In the genomic region with DNA sequence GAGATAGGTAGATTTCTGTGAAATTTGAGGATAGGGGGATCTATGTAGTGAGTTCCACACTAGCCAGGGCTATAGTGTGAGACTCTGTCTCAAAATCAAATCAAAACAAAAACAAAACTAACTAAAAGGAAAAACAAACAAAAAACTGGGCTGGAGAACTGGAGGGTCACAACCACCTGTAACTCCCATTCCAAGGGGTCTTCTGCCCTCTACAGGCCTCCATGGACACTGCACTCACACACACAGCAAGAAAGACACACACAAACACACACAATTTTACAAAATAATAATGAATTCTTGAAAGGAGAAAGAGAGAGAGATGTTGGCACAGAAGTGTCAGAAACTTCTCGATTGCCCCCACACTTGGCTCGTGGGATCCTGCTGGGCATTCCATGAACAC, we compare ENCODE assay signal across 9 mouse cellular contexts. TPM values are rescaled to one million over a fixed set of nuclear protein-coding genes. Genes with fewer than 3 reads are reported as not detected.
A peak's percentile ranks its signal among the peaks of the same experiment; 100 is the strongest.
DNase-seq lines count a peak whose midpoint lies in the region; ATAC-seq lines count a peak whose summit lies in the region.
"Had no signal": no experiment of that assay in that cellular context is flagged by ENCODE, and none has a peak within 500 bp of the region (broad histone marks: within the 10 kb centered on the region; RNA-seq: fewer than 3 reads in every experiment).

No protein-coding gene starts in this region.

- H3K4me2 ChIP-seq in hindbrain, embryonic 16.5 days (ENCODE audit: low read length) = no peak overlapping the region
- H3K4me2 ChIP-seq: neural tube, embryonic 13.5 days had no signal

- no peak overlapping the region for H3K27ac ChIP-seq in hindbrain, embryonic 16.5 days (ENCODE audit: low read depth, low read length)
- H3K27ac ChIP-seq: neural tube, embryonic 13.5 days had no signal

- no peaks in the 10 kb centered on the region for H3K9me3 ChIP-seq in hindbrain, embryonic 16.5 days (ENCODE audit: control insufficient read depth, low read length)
- H3K9me3 ChIP-seq: neural tube, embryonic 13.5 days had no signal

- H3K9ac ChIP-seq in hindbrain, embryonic 16.5 days (ENCODE audit: low read depth, low read length) = no peak overlapping the region
- H3K9ac ChIP-seq: neural tube, embryonic 13.5 days had no signal

- H3K36me3 ChIP-seq in hindbrain, embryonic 16.5 days (ENCODE audit: control insufficient read depth, insufficient read depth, low read length) = no peaks in the 10 kb centered on the region
- H3K36me3 ChIP-seq: neural tube, embryonic 13.5 days had no signal

- intact Hi-C loops in gastrocnemius, postnatal 14 days (cut with DNase I; ENCODE audit: low total_unique reads) = loop anchor here (5.0 kb wide), 1 partner anchor 155 kb away; no protein-coding TSS in a partner anchor

- peak; percentile 40 for DNase-seq in embryo, embryonic 10.5 days (ENCODE audit: low spot score)
- no peak for DNase-seq in embryo, embryonic 9.5 days (ENCODE audit: extremely low spot score)
- peak; percentile 32 for DNase-seq in right cerebral cortex, postnatal 4 days
- DNase-seq in right cerebral cortex, adult 2 months (ENCODE audit: low spot score in 2 of 2) = no peak
- peak; percentile 58 for DNase-seq in thymus, postnatal 25 days
- no peak for DNase-seq in gastrocnemius, postnatal 14 days

- H3K4me3 ChIP-seq in hindbrain, embryonic 16.5 days (ENCODE audit: low read length) = no peak overlapping the region
- H3K4me3 ChIP-seq: neural tube, embryonic 13.5 days had no signal

- no peaks in the 10 kb centered on the region for H3K4me1 ChIP-seq in hindbrain, embryonic 16.5 days (ENCODE audit: control insufficient read depth, insufficient read depth, low read depth, low read length)
- H3K4me1 ChIP-seq: neural tube, embryonic 13.5 days had no signal

- WGBS in hindbrain, embryonic 16.5 days = 75% methylated on average over 2 of the region's 2 CpGs

- no peaks in the 10 kb centered on the region for H3K27me3 ChIP-seq in hindbrain, embryonic 16.5 days (replicated peaks; ENCODE audit: control insufficient read depth, insufficient read depth, low read length)
- H3K27me3 ChIP-seq: neural tube, embryonic 13.5 days had no signal

- 0 out of 2 replicates have a peak, but pooled peaks have one; percentile 39 for ATAC-seq in erythroid progenitor cell, adult 5-6 weeks (replicated peaks; ENCODE audit: low FRiP score, poor library complexity, severe bottlenecking)
- ATAC-seq in hindbrain, embryonic 16.5 days = no peak

RNA-seq across cellular contexts. Expression of gene Sema4f, which starts 47.0 kb away (rescaled TPM):
- total RNA-seq in erythroid progenitor cell, adult 5-6 weeks (2015; ENCODE audit: low replicate concordance) = not detected in 2 replicates
- 0.39 TPM in 1 of 2 replicates, not detected in the other for total RNA-seq in erythroid progenitor cell, adult 5-6 weeks (2017; ENCODE audit: low replicate concordance)
- under 1 TPM; 0.16 to 0.71 TPM for total RNA-seq in gastrocnemius, postnatal 14 days (2021)
- polyA plus RNA-seq in hindbrain, embryonic 16.5 days (2015; fragmentation: Nextera tagmentation; extraction: Ambion mirVana) = 21.9 and 24.8 TPM in 2 replicates

RNA-seq across cellular contexts. Expression of gene M1ap, which starts 54.2 kb away (rescaled TPM):
- total RNA-seq in erythroid progenitor cell, adult 5-6 weeks (2015; ENCODE audit: low replicate concordance) = 4.6 and 12.6 TPM in 2 replicates
- 2.6 and 19.8 TPM in 2 replicates for total RNA-seq in erythroid progenitor cell, adult 5-6 weeks (2017; ENCODE audit: low replicate concordance)
- total RNA-seq in gastrocnemius, postnatal 14 days (2021) = 1 to 10 TPM in 1 of 2 experiments, under 1 TPM in 1; 0.82 to 1.1 TPM
- polyA plus RNA-seq in hindbrain, embryonic 16.5 days (2015; fragmentation: Nextera tagmentation; extraction: Ambion mirVana) = 0.41 TPM in 1 of 2 replicates, not detected in the other
- polyA plus RNA-seq: neural tube, embryonic 13.5 days had no signal

Comparison
In these comparisons a context has a peak if more than half of its experiments do, and no peak if none do; other contexts are left out.
1. DNase-seq: peak in embryo, embryonic 10.5 days (single experiment), right cerebral cortex, postnatal 4 days (single experiment) and thymus, postnatal 25 days (single experiment); none in embryo, embryonic 9.5 days (single experiment), right cerebral cortex, adult 2 months (0 of 2) and gastrocnemius, postnatal 14 days (single experiment).